Mouse (Mus musculus): Measurements from ENCODE around the gene Afap1l2. TPM values are rescaled to one million over a fixed set of nuclear protein-coding genes. Genes with fewer than 3 reads are reported as not detected.

The Afap1l2 gene
- polyA plus RNA-seq, 1 experiment from 2014 or later = 3.7 TPM

DNA sequence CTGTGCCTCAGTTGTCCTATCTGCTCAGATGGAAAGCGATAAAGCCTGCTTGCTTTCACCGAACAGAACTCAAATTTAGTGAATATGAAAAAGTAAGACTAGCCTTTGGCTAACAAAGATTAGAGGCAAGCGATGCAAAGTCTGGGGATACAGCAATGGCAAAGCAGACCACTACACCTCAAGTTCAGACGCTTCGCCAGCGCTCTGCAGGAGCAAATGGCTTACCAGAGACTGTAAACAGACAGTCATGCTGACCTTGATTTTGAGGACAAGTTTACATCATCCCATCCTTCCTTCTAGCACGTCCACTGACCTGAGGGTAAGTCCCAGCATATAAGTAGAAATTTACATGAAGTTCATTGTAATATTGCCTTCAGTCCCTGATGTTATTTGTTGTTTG, 61.8 kb downstream of the Afap1l2 start:
- H3K9me3 ChIP-seq (ENCODE audit: control insufficient read depth, low read length) = no peaks in the 10 kb centered on the region
- H3K27ac ChIP-seq (ENCODE audit: low read depth, low read length) = no peak overlapping the region
- no peak overlapping the region for H3K4me2 ChIP-seq (replicated peaks; ENCODE audit: low read depth, low read length)
- WGBS = 92% methylated on average over 7 of the region's 7 CpGs
- no peaks in the 10 kb centered on the region for H3K27me3 ChIP-seq (ENCODE audit: control insufficient read depth, insufficient read depth, low read length)
- no peak for ATAC-seq (ENCODE audit: low FRiP score)
- no peaks in the 10 kb centered on the region for H3K4me1 ChIP-seq (replicated peaks; ENCODE audit: control insufficient read depth, insufficient read depth, low read length)
- H3K9ac ChIP-seq (ENCODE audit: low read depth, low read length) = no peak overlapping the region
- H3K4me3 ChIP-seq (ENCODE audit: low read depth, low read length) = no peak overlapping the region
- no peak for DNase-seq (ENCODE audit: low spot score)
- no peaks in the 10 kb centered on the region for H3K36me3 ChIP-seq (ENCODE audit: control insufficient read depth, insufficient read depth, low read length)

DNA sequence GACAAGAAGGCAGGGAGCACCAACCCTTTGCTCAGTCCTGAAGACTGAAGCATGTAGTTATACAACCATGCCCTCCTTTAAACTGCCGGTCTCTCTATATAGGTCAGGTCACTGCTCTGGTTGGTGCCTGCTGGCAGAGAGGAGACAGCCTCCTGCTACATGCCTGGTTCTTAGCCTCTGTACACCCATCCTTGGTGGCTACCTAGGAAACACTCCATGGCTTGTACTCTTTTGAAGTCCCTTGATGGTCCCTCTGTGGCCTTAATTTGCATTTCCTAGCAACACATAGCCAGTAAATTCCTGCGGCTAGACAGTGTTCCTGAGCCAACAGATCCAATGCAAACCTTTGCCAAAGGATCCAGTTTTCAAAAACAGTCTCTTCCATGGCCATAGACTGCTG, 62.4 kb downstream of the Afap1l2 start:
- Histone ChIP-seq H3K9ac (ENCODE audit: low read depth, low read length) (no peak overlapping the region), H3K9me3 (ENCODE audit: control insufficient read depth, low read length) (no peaks in the 10 kb centered on the region), H3K27me3 (ENCODE audit: control insufficient read depth, insufficient read depth, low read length) (no peaks in the 10 kb centered on the region), H3K4me3 (ENCODE audit: low read depth, low read length) (no peak overlapping the region), H3K4me2 (replicated peaks; ENCODE audit: low read depth, low read length) (no peak overlapping the region), H3K4me1 (replicated peaks; ENCODE audit: control insufficient read depth, insufficient read depth, low read length) (no peaks in the 10 kb centered on the region), H3K27ac (ENCODE audit: low read depth, low read length) (no peak overlapping the region), H3K36me3 (ENCODE audit: control insufficient read depth, insufficient read depth, low read length) (no peaks in the 10 kb centered on the region)
- DNase-seq (ENCODE audit: low spot score) (no peak), ATAC-seq (ENCODE audit: low FRiP score) (no peak)
- 83% methylated on average over 2 of the region's 2 CpGs for WGBS

DNA sequence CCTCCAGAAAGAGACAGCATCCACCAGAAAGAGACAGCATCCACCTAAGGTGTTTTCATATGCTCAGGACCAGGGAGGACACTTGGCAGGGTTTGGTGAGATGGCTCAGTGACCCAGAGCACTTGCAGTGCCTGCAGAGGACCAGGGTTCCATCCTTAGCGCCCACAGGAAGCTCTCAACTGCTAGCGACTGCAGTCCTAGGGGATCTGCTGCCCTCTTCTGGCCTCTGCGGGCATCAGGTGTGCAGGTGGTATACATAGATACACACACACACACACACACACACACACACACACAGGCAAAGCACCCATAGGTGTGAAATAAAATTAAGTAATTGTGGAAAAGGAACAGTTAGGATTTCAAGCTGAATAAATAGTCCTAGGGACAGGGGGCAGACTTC, 63.2 kb downstream of the Afap1l2 start:
- no peaks in the 10 kb centered on the region for H3K4me1 ChIP-seq (replicated peaks; ENCODE audit: control insufficient read depth, insufficient read depth, low read length)
- H3K27me3 ChIP-seq (ENCODE audit: control insufficient read depth, insufficient read depth, low read length) = no peaks in the 10 kb centered on the region
- H3K4me3 ChIP-seq (ENCODE audit: low read depth, low read length) = no peak overlapping the region
- H3K9ac ChIP-seq (ENCODE audit: low read depth, low read length) = no peak overlapping the region
- WGBS = 96% methylated on average over 3 of the region's 3 CpGs
- no peaks in the 10 kb centered on the region for H3K9me3 ChIP-seq (ENCODE audit: control insufficient read depth, low read length)
- no peaks in the 10 kb centered on the region for H3K36me3 ChIP-seq (ENCODE audit: control insufficient read depth, insufficient read depth, low read length)
- H3K27ac ChIP-seq (ENCODE audit: low read depth, low read length) = no peak overlapping the region
- H3K4me2 ChIP-seq (replicated peaks; ENCODE audit: low read depth, low read length) = no peak overlapping the region
- DNase-seq (ENCODE audit: low spot score) = no peak
- ATAC-seq (ENCODE audit: low FRiP score) = no peak

DNA sequence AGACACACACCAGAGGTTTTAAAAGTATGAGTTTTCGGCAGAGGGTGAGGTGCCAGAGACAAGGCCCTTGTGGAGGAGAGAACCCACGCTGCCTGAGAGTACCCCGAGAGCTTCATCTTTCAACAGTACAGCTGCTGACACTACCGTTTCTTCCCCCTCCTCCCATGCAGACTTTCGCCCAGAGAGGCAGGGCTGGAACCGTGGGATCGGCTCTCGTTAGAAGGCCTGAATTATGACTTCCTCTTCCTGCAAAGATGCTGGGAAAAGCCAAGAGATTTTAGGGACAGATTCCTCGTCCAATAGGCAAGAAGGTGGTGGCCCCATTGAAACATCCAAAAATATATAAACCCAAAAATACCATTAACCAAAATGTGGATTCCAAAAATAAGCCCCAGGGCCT, 63.8 kb downstream of the Afap1l2 start:
- Histone ChIP-seq H3K4me3 (ENCODE audit: low read depth, low read length) (no peak overlapping the region), H3K9me3 (ENCODE audit: control insufficient read depth, low read length) (no peaks in the 10 kb centered on the region), H3K27ac (ENCODE audit: low read depth, low read length) (no peak overlapping the region), H3K27me3 (ENCODE audit: control insufficient read depth, insufficient read depth, low read length) (no peaks in the 10 kb centered on the region), H3K9ac (ENCODE audit: low read depth, low read length) (no peak overlapping the region), H3K36me3 (ENCODE audit: control insufficient read depth, insufficient read depth, low read length) (no peaks in the 10 kb centered on the region), H3K4me2 (replicated peaks; ENCODE audit: low read depth, low read length) (no peak overlapping the region), H3K4me1 (replicated peaks; ENCODE audit: control insufficient read depth, insufficient read depth, low read length) (no peaks in the 10 kb centered on the region)
- DNase-seq (ENCODE audit: low spot score) = no peak
- no peak for ATAC-seq (ENCODE audit: low FRiP score)
- 85% methylated on average over 9 of the region's 9 CpGs for WGBS

DNA sequence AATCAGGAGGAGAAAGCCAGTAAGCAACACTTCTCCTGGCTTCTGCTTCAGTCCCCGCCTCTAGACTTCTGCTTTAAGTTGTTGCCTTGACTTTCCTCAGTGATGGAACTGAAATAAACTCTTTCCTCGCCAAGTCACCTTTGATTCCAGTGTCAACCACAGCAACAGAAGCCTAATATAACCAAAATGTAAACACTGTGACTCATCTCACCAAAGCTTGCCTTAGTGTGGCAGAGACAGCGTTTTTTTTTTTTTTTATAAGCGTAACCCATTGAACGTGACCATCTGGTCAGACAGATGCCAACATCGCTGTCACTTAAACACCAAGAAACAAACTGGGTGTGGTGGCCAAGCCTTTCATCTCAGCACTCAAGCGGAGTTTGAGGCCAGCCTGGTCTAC, 65.8 kb downstream of the Afap1l2 start:
- H3K27me3 ChIP-seq (ENCODE audit: control insufficient read depth, insufficient read depth, low read length) = no peaks in the 10 kb centered on the region
- H3K4me1 ChIP-seq (replicated peaks; ENCODE audit: control insufficient read depth, insufficient read depth, low read length) = no peaks in the 10 kb centered on the region
- H3K4me2 ChIP-seq (replicated peaks; ENCODE audit: low read depth, low read length) = no peak overlapping the region
- 91% methylated on average over 7 of the region's 7 CpGs for WGBS
- no peaks in the 10 kb centered on the region for H3K9me3 ChIP-seq (ENCODE audit: control insufficient read depth, low read length)
- no peak overlapping the region for H3K4me3 ChIP-seq (ENCODE audit: low read depth, low read length)
- ATAC-seq (ENCODE audit: low FRiP score) (no peak), DNase-seq (ENCODE audit: low spot score) (no peak)
- no peak overlapping the region for H3K27ac ChIP-seq (ENCODE audit: low read depth, low read length)
- no peak overlapping the region for H3K9ac ChIP-seq (ENCODE audit: low read depth, low read length)
- no peaks in the 10 kb centered on the region for H3K36me3 ChIP-seq (ENCODE audit: control insufficient read depth, insufficient read depth, low read length)

DNA sequence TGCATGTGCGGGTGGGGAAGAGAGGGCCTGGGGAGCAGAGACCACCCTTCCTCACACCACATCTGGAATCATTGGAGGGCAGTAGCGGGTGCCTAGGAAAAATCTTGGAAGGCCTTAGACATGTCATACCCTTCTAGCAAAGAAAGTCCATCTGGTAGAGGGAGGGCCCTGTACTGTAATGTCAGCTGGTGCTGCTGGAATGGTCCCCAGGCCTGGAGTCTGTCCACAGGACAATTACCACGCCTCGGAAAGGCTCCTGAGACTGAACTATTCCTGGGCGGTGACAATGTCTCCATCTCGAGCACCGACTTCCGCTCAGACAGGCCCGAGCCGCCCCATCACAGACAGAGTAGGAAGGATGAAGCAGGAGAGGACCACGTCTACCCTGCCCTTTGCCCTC, 67.5 kb downstream of the Afap1l2 start:
- Histone ChIP-seq H3K4me2 (replicated peaks; ENCODE audit: low read depth, low read length) (no peak overlapping the region), H3K27me3 (ENCODE audit: control insufficient read depth, insufficient read depth, low read length) (no peaks in the 10 kb centered on the region)

DNA sequence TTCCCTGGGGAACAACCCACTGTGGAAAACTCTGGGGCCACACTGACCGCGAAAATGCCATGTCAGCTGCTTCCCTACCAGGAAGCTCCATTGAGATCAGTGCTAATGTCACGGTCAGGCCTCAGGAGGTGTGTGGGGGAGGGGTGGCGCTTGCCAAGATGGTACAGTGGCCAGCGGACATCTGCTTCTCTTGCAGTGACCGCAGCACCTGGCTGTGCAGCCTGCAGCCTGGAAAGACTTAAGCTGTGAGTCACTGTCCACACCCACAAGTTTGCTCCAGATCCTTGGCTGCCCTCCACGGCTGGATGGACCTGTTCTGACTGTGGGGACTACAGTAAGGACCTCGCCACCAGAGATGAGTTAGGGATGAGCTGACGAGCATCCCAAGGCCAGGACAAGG, 68.2 kb downstream of the Afap1l2 start:
- no peaks in the 10 kb centered on the region for H3K4me1 ChIP-seq (replicated peaks; ENCODE audit: control insufficient read depth, insufficient read depth, low read length)
- no peak overlapping the region for H3K27ac ChIP-seq (ENCODE audit: low read depth, low read length)
- H3K9me3 ChIP-seq (ENCODE audit: control insufficient read depth, low read length) = no peaks in the 10 kb centered on the region
- no peaks in the 10 kb centered on the region for H3K36me3 ChIP-seq (ENCODE audit: control insufficient read depth, insufficient read depth, low read length)
- H3K27me3 ChIP-seq (ENCODE audit: control insufficient read depth, insufficient read depth, low read length) = no peaks in the 10 kb centered on the region
- no peak overlapping the region for H3K4me3 ChIP-seq (ENCODE audit: low read depth, low read length)
- WGBS = 68% methylated on average over 9 of the region's 9 CpGs
- H3K4me2 ChIP-seq (replicated peaks; ENCODE audit: low read depth, low read length) = no peak overlapping the region
- ATAC-seq (ENCODE audit: low FRiP score) (no peak), DNase-seq (ENCODE audit: low spot score) (no peak)
- no peak overlapping the region for H3K9ac ChIP-seq (ENCODE audit: low read depth, low read length)

More for the DNA sequence above, 67.5 kb downstream of the Afap1l2 start:
- DNase-seq (ENCODE audit: low spot score) = no peak
- H3K36me3 ChIP-seq (ENCODE audit: control insufficient read depth, insufficient read depth, low read length) = no peaks in the 10 kb centered on the region
- no peak overlapping the region for H3K27ac ChIP-seq (ENCODE audit: low read depth, low read length)
- no peak overlapping the region for H3K9ac ChIP-seq (ENCODE audit: low read depth, low read length)
- no peak overlapping the region for H3K4me3 ChIP-seq (ENCODE audit: low read depth, low read length)
- H3K9me3 ChIP-seq (ENCODE audit: control insufficient read depth, low read length) = no peaks in the 10 kb centered on the region
- WGBS = 89% methylated on average over 11 of the region's 11 CpGs
- no peak for ATAC-seq (ENCODE audit: low FRiP score)
- no peaks in the 10 kb centered on the region for H3K4me1 ChIP-seq (replicated peaks; ENCODE audit: control insufficient read depth, insufficient read depth, low read length)

DNA sequence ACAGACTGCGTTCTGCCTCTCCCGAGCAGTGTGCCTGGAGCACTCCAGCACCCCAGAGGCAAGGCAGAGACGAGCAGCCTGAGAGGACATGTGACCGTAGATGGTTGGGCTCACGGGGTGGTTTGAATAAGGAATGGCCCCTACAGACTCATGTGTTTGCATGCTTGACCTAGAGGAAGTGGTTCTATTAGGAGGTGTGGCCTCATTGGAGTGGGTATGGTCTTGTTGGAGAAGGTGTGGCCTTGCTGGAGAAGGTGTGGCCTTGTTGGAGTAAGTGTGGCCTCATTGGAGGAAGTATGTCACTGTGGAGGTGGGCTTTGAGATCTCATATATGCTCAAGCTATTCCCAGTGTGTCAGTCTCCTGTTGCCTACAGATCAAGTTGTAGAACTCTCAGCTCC, 70.1 kb downstream of the Afap1l2 start:
- H3K27me3 ChIP-seq (ENCODE audit: control insufficient read depth, insufficient read depth, low read length) = no peaks in the 10 kb centered on the region
- no peaks in the 10 kb centered on the region for H3K36me3 ChIP-seq (ENCODE audit: control insufficient read depth, insufficient read depth, low read length)
- no peak overlapping the region for H3K4me3 ChIP-seq (ENCODE audit: low read depth, low read length)
- ATAC-seq (ENCODE audit: low FRiP score) (no peak), DNase-seq (ENCODE audit: low spot score) (no peak)
- no peak overlapping the region for H3K9ac ChIP-seq (ENCODE audit: low read depth, low read length)
- WGBS = 86% methylated on average over 5 of the region's 5 CpGs
- H3K4me2 ChIP-seq (replicated peaks; ENCODE audit: low read depth, low read length) = no peak overlapping the region
- no peak overlapping the region for H3K27ac ChIP-seq (ENCODE audit: low read depth, low read length)
- no peaks in the 10 kb centered on the region for H3K9me3 ChIP-seq (ENCODE audit: control insufficient read depth, low read length)
- H3K4me1 ChIP-seq (replicated peaks; ENCODE audit: control insufficient read depth, insufficient read depth, low read length) = no peaks in the 10 kb centered on the region

DNA sequence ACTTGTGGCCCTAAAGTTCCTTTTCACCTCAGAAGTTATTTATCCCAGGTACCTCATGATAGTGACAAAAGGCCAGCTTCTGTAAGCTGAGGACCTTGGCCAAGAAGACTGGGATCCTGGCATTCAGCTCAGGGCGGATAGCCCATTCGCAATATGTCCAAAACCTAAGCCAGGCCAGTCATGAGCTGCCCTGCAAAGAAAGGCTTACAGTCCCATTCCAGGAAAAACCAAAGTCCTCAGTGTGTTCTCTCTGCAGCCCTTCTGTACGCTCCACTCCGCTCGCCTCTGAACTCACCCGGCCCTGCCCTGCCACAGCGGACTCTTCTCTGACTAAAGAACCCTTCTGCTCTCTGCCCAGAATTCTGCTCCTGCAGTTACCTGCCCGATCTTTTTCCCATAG, 71.8 kb downstream of the Afap1l2 start:
- no peaks in the 10 kb centered on the region for H3K27me3 ChIP-seq (ENCODE audit: control insufficient read depth, insufficient read depth, low read length)
- H3K4me1 ChIP-seq (replicated peaks; ENCODE audit: control insufficient read depth, insufficient read depth, low read length) = no peaks in the 10 kb centered on the region
- no peak for DNase-seq (ENCODE audit: low spot score)
- H3K9ac ChIP-seq (ENCODE audit: low read depth, low read length) = no peak overlapping the region
- ATAC-seq (ENCODE audit: low FRiP score) = no peak
- H3K27ac ChIP-seq (ENCODE audit: low read depth, low read length) = no peak overlapping the region
- H3K4me3 ChIP-seq (ENCODE audit: low read depth, low read length) = no peak overlapping the region
- H3K4me2 ChIP-seq (replicated peaks; ENCODE audit: low read depth, low read length) = no peak overlapping the region
- H3K36me3 ChIP-seq (ENCODE audit: control insufficient read depth, insufficient read depth, low read length) = no peaks in the 10 kb centered on the region
- H3K9me3 ChIP-seq (ENCODE audit: control insufficient read depth, low read length) = no peaks in the 10 kb centered on the region
- 96% methylated on average over 8 of the region's 8 CpGs for whole genome bisulfite sequencing
